Mouse (Mus musculus) liver, postnatal 0 days (tissue): Measurements from ENCODE around the gene Ntm.

Source experiments
- CTCF ChIP-seq: sonication (generic); IDR thresholded peaks from 2 replicates; pipeline ENCODE4 v1.5.1; 2016; ENCODE audit warnings: antibody characterized with exemption, low read depth
- EP300 ChIP-seq: IDR thresholded peaks from 2 replicates; pipeline ENCODE4 v1.6.1; 2016; ENCODE audit warnings: antibody characterized with exemption, low read depth, mild to moderate bottlenecking

- TF ChIP-seq CTCF (no peak), EP300 (no peak)
These were observed 70.1 kb downstream of the Ntm start for GRCm38 (mm10) chr9:29892792-29893191.
